Mouse (Mus musculus): Measurements from ENCODE around the gene Xylt1. TPM values are rescaled to one million over a fixed set of nuclear protein-coding genes. Genes with fewer than 3 reads are reported as not detected.

The Xylt1 gene
- total RNA-seq, 2 experiments from 2014 or later = 4.8 to 6.5 TPM

DNA sequence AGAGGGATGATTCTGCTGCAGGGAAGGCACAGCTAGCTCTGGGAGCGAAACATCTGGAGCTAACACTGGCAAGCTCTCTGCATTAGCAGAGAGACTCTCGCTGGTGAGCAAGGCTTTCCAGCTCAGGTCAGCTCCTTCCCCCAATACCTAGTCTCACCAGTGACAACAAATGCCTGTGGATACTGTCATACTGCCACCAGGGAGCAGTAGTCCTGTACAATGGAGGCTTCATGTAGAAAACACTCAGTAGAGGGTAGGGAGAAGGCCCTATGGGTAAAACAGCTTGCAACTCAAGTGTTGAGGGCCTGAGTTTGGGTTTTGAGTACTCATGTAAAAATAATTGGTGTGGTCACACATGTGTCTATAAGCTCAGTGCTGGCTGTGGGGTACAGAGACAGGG lies 185.3 kb downstream of the Xylt1 start:
- no peak for DNase-seq

DNA sequence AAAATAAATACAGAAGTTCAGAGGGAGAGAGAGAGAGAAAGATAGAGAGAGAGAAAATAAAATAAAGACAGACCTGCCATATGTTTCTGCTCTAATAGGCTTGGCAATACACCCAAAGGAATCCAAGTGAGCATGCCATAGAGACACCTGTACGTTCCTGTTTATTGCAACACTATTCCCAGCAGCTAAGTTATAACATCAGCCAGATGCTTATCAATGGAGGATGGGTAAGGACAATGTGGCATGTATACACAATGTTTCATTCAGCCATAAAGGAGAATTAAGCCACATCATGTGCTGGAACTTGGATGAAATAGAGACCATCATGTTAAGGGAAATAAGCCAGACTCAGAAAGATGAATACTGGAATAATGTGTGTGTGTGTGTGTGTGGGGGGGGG lies 186.1 kb downstream of the Xylt1 start:
- no peak for DNase-seq

DNA sequence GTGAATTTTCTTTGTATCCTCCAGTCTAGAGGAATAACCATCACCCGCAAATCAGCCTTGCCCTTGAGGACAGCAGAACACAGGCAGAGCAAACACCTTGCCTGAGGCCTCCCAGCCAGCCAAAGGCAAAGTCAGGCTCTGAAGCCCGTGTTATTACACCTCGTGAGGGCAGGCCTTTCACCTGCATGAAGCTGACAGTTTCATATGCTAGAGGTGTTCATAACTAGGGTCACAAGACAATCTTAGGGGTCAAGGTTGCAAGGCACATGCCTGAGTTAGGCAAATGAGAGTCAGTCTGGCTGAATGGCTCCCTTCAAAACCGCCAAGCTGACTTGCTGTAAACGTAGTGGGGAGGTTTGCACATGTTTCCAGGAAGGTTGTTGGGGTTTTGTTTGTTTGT lies 186.5 kb downstream of the Xylt1 start:
- no peak for DNase-seq

DNA sequence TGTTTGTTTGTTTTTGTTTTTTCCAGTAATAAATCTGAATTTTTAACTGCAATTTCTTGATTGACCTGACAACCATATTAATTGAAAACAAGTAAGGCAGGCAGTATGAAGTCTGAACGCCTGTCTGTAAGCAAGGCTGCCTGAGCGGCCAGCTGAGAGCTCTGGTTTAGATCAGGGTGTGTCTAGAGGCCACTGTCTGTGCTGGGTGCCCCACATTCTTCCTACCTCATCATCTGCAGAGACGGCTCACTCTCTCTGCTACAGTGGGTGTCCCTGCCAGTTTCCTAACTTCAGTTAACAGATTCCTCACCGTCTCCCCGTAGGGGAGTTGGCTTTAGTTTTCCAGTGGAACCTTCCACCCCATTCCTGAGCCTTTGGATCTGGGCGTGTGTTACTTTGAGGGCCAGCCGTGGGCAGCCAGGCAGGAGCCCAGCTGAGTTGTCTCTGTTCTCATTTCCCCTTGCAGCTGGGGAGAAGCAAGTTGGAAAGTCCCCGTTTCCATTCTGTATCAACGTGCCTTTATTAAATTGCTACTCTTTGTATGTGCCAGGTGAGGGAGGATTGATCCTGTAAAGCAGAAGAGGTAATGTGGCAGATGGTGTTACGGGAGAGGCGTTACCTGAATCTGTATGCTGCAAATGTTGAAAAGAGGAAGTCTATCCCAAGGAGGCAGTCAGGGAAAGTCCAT lies 187.0 kb downstream of the Xylt1 start:
- no peak for DNase-seq

DNA sequence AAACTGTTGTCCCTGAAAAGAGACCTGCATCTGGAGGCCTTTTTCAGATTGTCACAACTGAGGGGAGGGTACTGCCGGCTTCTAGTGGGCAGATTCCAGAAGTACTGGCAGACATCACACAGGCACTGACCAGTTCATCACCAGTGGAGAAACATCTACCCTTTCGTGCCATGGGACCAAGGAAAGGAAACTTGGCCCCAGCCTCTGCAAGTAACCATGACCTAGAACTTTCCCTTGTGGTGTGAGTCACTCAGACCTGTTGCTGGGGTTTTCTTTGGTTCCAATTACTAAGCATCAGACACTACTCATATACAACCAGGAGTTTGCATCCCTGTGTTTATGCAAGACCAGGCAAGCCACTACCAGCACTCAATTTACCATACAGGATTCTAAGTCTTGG lies 190.4 kb downstream of the Xylt1 start:
- peak; percentile 43 for DNase-seq

DNA sequence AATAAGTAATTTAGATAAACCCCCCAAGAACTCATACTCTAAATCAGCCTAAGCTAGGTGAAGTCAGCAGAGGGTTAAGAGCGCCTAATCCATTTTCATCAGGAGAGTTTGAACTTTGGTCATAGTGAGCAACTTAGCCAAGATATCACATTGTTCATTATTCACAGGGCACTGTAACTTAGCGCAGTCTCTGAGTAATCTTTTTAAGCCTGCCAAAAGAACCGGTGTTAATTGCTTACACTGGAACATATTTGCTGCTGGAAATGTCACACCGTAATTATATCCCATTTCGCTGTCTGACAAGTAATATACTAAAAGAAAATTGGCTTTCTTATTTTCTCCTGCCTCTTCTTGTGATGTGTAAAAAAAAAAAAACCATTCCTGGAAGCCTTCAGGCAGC lies 190.9 kb downstream of the Xylt1 start:
- DNase-seq = no peak

DNA sequence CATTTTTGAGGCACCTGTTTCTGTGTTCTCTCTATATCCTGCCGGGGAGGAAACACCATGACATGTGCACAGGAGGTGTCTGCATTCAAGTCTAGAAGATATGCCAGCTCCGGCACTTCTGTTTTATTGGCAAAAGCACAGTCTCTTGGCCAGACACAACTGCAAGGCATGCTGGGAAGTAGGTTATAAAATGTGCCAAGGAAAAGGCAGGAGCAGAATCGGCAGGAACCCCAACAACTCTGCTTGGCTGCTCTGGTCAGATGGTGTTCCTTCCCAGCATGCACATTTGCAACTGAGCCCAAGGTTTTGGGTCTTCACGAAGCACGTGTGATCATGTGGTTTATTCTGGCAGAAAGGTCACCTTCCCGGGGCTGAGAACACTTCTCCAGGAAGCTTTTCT lies 192.4 kb downstream of the Xylt1 start:
- DNase-seq = peak; percentile 42

DNA sequence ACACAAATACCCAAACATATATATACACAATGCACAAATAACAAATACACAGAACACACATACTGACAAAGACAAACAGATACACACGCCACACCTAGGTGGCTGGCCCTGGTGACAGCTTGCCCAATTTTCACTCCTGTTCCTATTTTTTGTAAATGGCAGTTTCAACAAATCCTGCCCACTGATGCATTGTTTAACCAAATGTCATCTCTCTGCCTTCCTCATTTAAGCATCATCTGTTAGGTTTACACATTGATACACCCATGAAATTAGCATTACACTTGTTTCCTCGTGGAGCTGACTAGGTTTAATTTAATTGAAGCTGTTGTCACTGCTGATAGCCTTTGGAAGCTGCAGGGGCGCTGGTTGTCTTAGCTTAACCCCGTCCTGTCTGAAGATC lies 194.6 kb downstream of the Xylt1 start:
- DNase-seq = no peak

DNA sequence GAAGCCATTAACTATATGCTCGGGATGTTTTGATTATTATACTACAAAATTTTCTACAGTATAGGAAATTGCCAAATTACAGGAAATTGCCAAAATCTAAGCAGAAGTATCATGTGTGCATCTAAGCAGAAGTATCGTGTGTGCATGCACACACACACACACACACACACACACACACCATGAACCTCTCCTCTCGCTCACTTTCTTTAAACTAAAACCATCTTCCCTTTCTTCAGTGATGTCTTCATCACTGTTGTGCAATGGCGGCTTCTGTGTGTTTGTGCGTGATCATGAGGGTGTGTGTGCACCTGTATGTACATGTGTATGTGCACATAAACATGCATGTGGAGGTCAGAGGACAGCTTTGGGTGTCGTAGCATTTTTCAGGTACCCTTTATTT lies 196.3 kb downstream of the Xylt1 start:
- DNase-seq = no peak

DNA sequence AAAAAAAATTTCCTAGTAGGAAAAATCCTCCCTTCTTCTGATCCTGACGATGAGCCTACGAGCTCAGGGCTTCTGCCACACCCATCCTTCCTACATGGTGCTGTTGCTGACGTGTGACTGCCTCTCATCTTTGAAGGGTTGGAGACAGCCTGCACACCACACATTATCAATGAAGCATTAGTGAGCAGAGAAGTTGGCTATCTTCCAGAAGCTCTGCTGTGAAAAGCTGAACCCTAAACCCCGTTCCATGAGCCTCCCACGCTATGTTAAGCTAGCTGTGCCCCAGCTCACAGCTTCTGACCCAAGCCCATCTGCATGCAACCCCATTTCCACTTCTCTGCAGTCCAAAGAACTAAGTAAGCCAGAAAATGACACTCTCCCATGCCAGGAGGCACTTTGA lies 204.4 kb downstream of the Xylt1 start:
- DNase-seq = no peak

DNA sequence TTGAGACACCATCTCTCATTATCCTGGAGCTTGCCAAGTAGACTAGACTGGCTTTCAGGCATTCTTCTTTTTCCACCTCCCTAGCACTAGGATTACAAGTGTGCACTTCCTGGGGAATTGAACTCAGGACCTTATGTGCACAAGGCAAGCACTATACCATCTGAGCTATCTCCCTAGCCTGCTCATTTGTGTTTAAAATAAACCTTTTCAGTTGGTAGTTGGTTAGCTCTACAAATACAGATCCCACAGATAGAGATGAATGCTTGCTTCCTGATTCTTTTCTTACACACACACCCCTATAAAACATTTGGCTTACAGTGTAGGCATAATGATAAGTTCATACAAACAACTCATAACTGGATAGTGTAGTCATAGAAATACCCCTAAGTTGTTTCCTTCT lies 206.0 kb downstream of the Xylt1 start:
- no peak for DNase-seq

DNA sequence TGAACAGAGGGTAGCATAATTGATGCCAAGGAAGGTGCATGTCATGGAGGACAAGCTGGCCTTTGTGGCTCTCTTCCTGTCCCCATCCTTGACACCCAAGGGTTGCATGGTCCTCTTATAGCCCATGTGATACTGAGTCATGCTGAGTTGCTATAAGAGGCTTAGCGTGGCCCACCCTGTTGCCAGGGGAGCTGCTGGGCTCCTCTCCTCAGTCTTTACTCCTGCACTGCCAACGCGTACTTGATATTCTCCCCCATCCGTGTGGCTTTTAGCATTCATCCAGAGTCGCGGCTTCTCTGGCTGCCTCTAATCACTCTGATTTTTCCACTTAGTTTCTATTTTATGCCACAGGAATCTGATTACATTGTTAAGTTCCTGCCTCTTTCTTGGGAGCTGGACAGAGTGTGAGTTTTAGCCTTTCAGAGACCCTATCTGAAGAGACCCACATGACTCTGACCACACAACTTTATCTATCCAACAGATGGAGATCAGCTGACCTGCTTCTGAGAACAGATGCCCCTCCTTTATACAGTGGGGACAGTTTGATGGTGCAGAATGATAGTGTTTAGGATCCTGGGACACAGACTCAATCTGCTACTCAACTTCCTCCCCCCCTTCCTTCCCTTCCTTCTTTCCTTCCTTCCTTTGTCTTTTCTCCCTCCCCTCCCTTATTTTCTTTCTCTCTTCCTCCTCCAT lies 206.6 kb downstream of the Xylt1 start:
- no peak for DNase-seq

DNA sequence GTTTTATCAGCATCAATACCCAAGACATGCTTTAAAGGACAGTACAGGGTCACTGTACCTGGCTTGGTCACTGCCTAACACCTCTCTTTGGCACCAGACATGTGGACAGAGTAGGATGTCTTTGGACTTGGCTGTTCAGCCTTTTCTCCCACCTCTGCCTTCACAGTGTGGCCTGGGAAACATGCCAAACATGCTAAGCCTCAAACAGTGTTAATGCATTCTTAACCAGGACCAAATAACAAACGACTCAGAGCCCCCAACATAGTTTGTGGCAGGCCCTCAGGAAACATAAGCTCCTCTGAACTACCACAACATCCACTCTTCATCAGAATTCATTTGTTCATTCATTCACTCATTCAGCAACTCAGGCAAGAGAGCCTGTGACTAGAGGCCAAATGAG lies 207.6 kb downstream of the Xylt1 start:
- no peak for DNase-seq

DNA sequence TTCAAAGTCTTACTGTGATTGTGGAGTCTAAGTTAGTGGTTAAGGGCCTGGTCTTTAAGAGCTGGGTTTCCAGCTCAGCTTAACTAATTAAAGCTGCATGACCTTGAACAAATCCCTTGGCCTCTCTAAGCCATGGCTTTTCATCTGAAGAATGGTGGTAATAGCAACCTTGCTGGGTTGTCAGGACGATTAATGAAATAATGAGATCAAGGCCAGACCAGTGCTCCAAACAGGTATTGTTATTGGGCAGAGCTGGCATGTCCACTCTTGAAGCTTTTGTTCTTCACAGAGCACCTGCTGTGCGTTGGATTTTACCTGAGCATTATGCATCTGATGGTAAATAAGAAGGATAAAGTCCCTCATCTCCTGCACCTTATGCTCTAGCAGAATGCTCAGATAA lies 208.6 kb downstream of the Xylt1 start:
- DNase-seq = no peak

DNA sequence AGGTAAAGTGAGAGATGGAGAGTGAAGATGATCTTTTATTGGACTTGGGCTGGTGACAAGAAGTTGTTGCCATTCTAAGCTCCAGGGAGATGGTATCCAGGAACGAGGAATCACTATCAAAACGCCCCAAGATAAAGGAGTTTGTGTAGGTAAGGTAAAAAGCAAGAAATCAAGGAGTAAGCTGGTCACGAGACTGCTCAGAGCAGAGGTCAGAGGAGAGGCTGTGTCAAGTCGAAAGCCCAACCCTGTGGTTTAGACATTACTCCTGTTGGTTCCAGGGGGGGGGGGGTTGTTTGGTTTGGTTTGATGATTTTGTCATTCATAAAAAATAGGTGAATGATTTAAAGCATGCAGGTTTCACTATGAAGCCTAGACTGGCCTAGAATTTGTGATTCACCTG lies 209.0 kb downstream of the Xylt1 start:
- no peak for DNase-seq

DNA sequence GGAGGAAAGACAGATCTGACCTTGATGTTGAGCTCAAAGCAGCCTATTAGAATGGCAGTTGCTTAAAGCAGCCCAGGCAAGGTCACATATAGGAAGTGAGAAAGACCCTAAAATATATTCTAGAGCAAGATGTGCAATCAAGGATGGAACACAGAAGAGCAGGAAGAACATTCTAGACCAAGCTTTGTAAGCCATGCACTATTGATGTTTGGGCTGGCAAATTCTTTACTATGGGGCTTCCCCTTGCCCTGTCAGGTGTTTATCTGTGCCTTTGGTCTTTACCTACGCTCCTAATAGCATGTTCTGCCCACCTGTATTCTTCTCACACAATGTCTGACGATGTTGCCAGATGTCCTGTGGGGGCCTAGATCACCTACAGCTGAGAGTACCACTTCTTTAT lies 213.4 kb downstream of the Xylt1 start:
- no peak for DNase-seq

DNA sequence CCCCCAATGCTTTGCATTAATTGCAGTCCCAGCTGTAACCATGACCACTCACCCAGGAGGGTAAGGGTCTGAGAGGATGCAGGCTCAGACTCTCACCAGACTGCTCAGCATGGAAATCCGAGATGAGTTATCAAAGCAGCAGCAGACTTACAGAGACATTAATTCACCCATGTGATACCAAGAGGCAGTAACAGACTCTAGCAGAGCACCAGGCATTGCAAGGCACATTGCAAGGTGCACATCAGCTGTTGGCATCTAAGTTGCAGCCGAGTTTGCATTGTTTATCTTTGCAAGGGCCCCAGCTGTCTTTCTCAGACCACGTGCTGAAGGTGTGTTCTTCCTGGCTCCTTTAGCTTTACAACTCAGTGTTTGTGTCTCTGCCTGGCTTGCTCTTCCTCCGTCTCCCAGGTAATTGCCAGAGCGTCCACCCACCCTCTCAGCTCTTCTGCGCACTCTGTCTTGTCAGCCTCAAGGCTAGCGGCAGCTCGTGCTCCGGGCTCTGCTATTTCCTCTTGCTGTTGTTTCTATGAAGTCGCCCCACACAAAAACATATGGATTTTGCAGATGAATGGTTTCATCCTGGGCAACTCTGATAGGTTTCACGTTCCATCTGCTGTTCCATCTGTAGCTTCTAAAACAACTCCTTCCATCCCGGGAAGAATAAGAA lies 214.4 kb downstream of the Xylt1 start:
- no peak for DNase-seq

DNA sequence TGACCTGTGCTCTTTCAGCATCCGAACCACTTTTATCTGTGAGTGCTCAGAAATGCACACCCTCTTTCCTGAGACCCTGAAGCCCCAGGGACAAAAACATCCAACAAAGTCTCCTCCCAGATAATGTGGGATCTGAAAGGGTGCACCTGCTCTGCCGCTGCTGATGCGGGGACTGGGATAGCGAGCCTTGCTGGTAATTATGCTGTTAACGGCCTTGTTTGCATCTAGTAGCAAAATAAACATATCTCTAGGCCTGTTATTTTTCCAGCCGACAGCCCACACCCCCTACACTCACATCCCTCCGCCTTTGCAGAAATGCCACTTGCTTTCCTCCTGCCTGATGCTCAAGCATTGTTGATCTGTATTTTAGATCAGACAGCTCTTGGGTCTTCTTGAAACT lies 219.7 kb downstream of the Xylt1 start:
- no peak for DNase-seq

DNA sequence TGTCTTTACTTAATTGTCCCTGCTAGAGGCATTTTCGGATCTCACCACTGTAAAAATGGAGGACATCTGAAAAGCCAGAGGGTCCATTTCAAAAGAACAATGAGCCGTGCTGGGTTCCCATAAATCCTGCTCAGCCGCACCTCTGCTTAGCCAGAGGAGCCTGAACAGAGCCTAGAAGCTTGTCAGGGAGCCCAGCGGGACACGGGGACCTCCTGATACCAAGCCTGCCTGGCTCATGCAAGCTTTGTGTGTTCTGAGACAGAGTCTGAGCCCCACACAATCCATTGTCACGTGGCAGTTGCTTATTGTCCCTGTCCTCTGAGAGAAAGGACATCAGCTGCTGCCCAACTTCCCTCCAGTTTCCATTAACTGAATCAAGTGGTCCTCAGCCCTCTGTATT lies 229.7 kb downstream of the Xylt1 start:
- no peak for DNase-seq

DNA sequence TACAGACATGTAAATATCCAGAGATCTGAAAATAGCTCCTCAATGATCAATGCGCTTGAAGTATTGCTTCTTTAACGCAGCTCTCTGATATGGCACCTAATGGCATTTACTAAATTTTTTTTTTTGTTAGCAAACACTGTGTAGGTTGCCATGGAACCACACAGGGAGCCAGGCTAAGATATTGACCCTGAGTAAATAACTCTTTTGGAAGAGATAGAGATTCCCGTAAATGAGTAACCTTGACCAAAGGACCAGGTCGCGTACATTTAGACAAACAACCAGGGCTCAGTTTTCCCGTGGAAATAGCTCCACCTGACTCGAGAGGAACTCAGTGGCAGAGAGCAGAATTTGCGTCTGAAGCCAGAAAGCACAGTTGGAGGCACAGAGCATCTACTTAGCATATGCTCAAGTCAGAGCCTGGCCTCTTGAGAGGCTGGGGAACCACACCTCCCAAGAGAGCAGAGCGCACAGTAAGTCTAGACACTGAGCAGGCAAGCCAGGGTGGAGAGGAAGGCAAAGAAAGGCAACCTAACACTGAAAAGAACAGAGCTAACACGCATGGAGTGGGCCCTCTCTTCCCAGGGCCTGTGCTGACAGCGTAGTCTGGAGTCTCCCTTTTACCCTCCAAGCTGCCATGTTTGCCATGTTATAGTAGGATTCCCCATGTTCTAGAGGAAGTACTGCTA lies 232.2 kb downstream of the Xylt1 start:
- no peak for DNase-seq

DNA sequence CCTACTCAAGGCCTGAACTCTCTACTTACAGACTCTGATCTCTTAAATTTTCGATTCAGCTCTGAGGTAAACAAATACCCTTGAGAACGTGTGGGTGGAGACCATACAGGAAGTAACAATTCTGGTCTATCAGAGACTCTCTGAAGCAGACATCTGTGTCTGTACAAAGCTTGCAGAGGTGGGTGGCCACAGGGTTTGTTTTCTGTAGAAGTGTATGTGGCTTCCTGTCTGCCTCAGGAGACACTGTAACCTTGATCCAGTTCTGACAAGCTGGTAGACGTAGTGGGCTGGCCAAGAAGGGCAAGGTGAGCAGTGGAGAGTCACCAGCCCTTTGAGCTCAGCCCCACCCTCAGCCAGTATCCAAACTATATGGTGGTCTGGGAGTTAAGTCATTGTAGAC lies 233.0 kb downstream of the Xylt1 start:
- DNase-seq = no peak

DNA sequence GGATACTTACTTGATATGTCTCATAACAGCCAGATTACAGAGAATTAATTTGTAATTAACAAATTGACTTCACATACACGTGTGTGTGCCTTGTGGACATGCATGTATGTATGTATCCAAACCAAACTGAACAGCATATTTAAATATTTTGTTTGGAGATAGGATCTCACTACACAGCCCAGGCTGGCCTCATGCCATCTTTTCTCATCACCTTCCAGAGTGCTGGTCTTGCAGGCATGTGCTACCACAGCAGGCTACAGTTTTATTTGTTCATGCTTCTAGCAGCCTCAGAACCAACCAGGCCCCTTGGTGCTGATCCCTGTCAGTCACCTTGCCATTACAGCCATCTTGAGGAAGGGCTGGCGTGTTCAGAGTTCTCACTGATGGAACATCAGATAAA lies 233.6 kb downstream of the Xylt1 start:
- DNase-seq = no peak

DNA sequence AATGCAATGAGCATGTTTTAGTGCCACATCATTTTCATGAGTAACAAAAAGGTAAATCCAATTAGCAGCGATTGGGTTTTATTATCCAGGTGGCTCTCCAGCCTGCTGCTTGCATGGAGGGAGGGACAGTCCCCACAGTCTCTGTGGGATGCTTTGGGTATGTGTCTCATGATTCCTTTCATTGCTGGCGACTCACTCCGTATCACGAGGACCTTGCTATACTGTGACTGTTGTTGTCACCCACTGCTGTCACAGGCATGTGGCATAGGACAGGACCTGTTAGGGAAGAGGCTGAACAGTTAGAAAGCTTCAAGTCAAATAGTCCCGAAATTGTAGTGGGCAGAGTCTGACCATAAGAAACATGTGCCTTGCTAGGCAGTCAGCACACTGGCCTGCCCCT lies 234.1 kb downstream of the Xylt1 start:
- DNase-seq = no peak

All from adrenal gland, postnatal 10 days (tissue).